Mouse (Mus musculus) embryonic facial prominence, embryonic 15.5 days (tissue): Measurements from ENCODE around the gene Pcnx. TPM values are rescaled to one million over a fixed set of nuclear protein-coding genes. Genes with fewer than 3 reads are reported as not detected.
"Not testable (repeated sequence)": the region's sequence is repeated elsewhere in the genome, so short reads cannot be mapped to it uniquely, and the experiment has no call there.

Source experiments
- ATAC-seq: fragments of 200-750 bp; cut with Nextera tagmentation; 2 replicates; pipeline ENCODE4 v1.8.0; 2017; ENCODE audit warnings: low read depth, moderate TSS enrichment; ENCODE audit not compliant: insufficient number of reproducible peaks, low FRiP score, low TSS enrichment
- H3K27ac ChIP-seq: fragments of 300-500 bp; sonication (generic); replicated peaks from 2 replicates; pipeline ENCODE4 v1.5.1; 2015; ENCODE audit warnings: mild to moderate bottlenecking, inconsistent platforms
- H3K27me3 ChIP-seq: fragments of 300-500 bp; sonication (generic); 2 replicates; pipeline ENCODE4 v1.6.1; 2015; ENCODE audit warnings: inconsistent platforms
- H3K36me3 ChIP-seq: fragments of 300-500 bp; sonication (generic); 2 replicates; pipeline ENCODE4 v1.6.1; 2015; ENCODE audit warnings: mild to moderate bottlenecking, inconsistent platforms
- H3K4me1 ChIP-seq: fragments of 300-500 bp; sonication (generic); 2 replicates; pipeline ENCODE4 v1.6.1; 2015; ENCODE audit warnings: inconsistent platforms
- H3K4me2 ChIP-seq: fragments of 300-500 bp; sonication (generic); replicated peaks from 2 replicates; pipeline ENCODE4 v1.6.1; 2015; ENCODE audit warnings: mild to moderate bottlenecking, inconsistent platforms
- H3K4me3 ChIP-seq: fragments of 300-500 bp; sonication (generic); replicated peaks from 2 replicates; pipeline ENCODE4 v1.5.1; 2015; ENCODE audit warnings: mild to moderate bottlenecking, inconsistent platforms
- H3K9ac ChIP-seq: fragments of 300-500 bp; sonication (generic); 2 replicates; pipeline ENCODE4 v1.6.1; 2015; ENCODE audit warnings: inconsistent platforms
- H3K9me3 ChIP-seq: fragments of 300-500 bp; sonication (generic); replicated peaks from 2 replicates; pipeline ENCODE4 v1.6.1; 2016; ENCODE audit warnings: inconsistent platforms
- WGBS: fragments of 180-500 bp; shearing (Covaris S2); methylation state at CpG from one replicate; pipeline ENCODE4 v1.1.7; 2015; 5-methylcytosine and 5-hydroxymethylcytosine counted together
- polyA plus RNA-seq: library from polyadenylated mRNA; unstranded; fragments of >200 nt; fragmentation: Nextera tagmentation; extraction: Ambion mirVana; gene quantifications from 2 replicates; pipeline ENCODE4 v1.2.1, GENCODE M21; 2015

Gene Pcnx
- polyA plus RNA-seq, 1 experiment from 2014 or later = 11.0 TPM

DNA sequence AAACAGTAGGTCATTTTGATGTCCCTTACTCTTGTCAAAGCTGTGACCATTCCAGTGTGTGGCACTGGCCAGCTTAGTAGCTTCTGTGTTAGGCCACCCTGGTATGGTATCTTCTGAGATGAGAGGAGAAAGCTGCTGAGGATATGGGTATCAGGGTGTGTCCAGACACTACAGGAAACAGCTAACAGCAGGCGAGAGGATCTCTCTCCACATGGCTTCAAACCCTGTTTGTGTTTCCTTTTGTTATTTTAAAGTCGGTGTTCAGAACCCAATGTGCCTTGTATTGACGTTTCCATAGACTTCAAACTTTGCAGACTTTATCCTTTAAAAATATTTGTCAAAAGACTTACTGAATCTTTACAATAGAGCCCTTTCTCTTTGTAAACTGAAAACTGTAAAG is 137.7 kb downstream of the Pcnx start:
- Histone ChIP-seq H3K36me3 (peaks cover 36% of the 10 kb centered on the region), H3K4me1 (no peaks in the 10 kb centered on the region), H3K27ac (no peak overlapping the region), H3K9ac (no peak overlapping the region), H3K9me3 (no peaks in the 10 kb centered on the region), H3K4me3 (no peak overlapping the region), H3K4me2 (no peak overlapping the region), H3K27me3 (no peaks in the 10 kb centered on the region)
- 52% methylated on average over 3 of the region's 3 CpGs for WGBS
- no peak for ATAC-seq

DNA sequence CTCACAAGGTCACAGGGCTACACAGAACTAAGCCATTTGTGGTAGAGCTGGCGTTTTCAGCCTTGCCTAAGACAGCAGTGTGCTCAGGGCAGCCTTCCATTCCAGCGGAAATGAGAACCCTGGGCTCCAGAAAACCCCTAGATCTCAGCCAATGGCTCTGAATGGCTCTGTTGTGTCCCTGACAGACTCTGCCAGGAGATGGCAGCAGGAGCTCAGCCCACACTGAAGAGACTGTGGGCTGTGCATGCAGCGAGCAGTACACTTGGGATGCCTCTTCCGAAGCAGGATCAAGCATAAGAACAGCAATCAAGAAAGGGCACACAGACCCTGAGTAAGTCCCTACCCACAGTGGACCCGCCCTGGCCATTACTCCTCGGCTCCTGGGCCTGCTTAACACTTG is 142.9 kb downstream of the Pcnx start:
- not testable (repeated sequence) for H3K4me3 ChIP-seq, H3K27me3 ChIP-seq, H3K27ac ChIP-seq, H3K36me3 ChIP-seq, H3K9me3 ChIP-seq, H3K4me1 ChIP-seq, H3K4me2 ChIP-seq, H3K9ac ChIP-seq
- 0 out of 2 replicates have a peak, but pooled peaks have one; percentile 62 for ATAC-seq
- WGBS = no CpG with 5 or more reads among the region's 6 CpGs

GRCm38 (mm10) chr12:82025901-82026633 is 166.2 kb downstream of the Pcnx start:
- not testable (repeated sequence) for H3K9ac ChIP-seq, H3K4me2 ChIP-seq, H3K9me3 ChIP-seq, H3K27me3 ChIP-seq, H3K4me3 ChIP-seq, H3K27ac ChIP-seq, H3K36me3 ChIP-seq, H3K4me1 ChIP-seq
- ATAC-seq = peak; percentile 71
- WGBS = no CpG with 5 or more reads among the region's 6 CpGs

DNA sequence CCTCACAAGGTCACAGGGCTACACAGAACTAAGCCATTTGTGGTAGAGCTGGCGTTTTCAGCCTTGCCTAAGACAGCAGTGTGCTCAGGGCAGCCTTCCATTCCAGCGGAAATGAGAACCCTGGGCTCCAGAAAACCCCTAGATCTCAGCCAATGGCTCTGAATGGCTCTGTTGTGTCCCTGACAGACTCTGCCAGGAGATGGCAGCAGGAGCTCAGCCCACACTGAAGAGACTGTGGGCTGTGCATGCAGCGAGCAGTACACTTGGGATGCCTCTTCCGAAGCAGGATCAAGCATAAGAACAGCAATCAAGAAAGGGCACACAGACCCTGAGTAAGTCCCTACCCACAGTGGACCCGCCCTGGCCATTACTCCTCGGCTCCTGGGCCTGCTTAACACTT is 173.7 kb downstream of the Pcnx start:
- ATAC-seq = peak; percentile 74
- not testable (repeated sequence) for H3K27me3 ChIP-seq, H3K4me1 ChIP-seq, H3K27ac ChIP-seq, H3K9me3 ChIP-seq, H3K4me3 ChIP-seq, H3K4me2 ChIP-seq, H3K36me3 ChIP-seq, H3K9ac ChIP-seq
- WGBS = no CpG with 5 or more reads among the region's 6 CpGs

- not testable (repeated sequence) for H3K36me3 ChIP-seq, H3K9ac ChIP-seq, H3K9me3 ChIP-seq, H3K27ac ChIP-seq, H3K4me2 ChIP-seq, H3K4me1 ChIP-seq, H3K4me3 ChIP-seq, ATAC-seq, H3K27me3 ChIP-seq
- no CpG with 5 or more reads among the region's 6 CpGs for WGBS
Measured at GRCm38 (mm10) chr12:82033973-82034372, 174.2 kb downstream of the Pcnx start.

GRCm38 (mm10) chr12:82044078-82044477 is 184.3 kb downstream of the Pcnx start:
- H3K9me3 ChIP-seq, H3K4me3 ChIP-seq, H3K36me3 ChIP-seq, H3K27ac ChIP-seq, H3K4me1 ChIP-seq, ATAC-seq, H3K27me3 ChIP-seq, H3K4me2 ChIP-seq, H3K9ac ChIP-seq: not testable (repeated sequence)
- WGBS = no CpG with 5 or more reads among the region's 4 CpGs

Other genes with a start within 250 kb of the Pcnx start
- gene Ttc9, start 228.8 kb upstream of the Pcnx start, polyA plus RNA-seq = 6.5 and 6.8 TPM in 2 replicates
- 1.8 and 2.0 TPM in 2 replicates for gene Map3k9, start 78.8 kb upstream of the Pcnx start, polyA plus RNA-seq